Mouse (Mus musculus) urinary bladder, postnatal 36 days (tissue): ENCODE data around the gene Fcrl5.
"Not testable (repeated sequence)": the region's sequence is repeated elsewhere in the genome, so short reads cannot be mapped to it uniquely, and the experiment has no call there.

Source experiments
- DNase-seq, 2 experiments: peaks; one replicate each; pipeline ENCODE4 v3.0.0; 2022; ENCODE audit warnings: low spot score in 2 of 2, mixed read lengths in 1 of 2

Fcrl5 gene

DNA sequence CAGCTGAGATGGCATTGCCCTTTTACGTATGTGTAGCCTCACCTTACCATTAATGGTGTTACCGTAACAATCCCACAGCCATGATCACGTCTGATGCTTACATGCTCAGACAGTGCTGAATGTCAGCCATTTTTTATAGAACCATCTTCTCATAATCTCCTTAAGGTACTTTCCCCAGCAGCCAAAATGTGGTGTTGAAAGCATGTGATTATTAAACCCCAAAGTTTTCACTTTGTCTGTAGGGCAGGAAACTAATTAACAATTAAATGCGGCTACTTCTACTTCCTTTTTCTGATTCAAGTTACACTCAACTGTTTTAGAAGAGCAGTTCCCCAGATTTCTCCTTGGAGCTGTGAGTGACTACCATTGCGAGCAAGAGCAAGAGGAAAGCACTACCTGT is at the start of gene Fcrl5:
TSS of gene Fcrl5 (plus strand) at position 295 of the 400 bp plus-strand sequence.
- no peak for DNase-seq

DNA sequence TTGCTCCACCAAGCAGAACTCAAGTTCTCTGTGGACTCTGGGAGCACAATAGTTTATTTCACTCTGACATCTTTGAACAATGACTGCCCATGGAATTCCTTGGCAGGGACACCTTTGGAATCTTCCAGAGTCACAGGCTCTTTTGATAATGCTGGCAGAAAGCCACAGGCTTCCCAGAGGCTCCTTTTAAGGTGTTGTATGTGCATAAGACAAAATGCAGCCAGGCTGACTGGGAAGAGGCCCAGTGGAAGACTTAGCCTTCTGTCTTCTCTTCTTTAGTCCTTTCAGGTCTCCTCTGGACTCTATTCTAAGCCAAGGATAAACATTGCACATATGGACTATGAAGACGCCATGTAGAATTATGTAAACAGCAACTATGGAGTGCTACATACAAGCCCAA is 44.6 kb upstream of the Fcrl5 start:
- DNase-seq = no peak

DNA sequence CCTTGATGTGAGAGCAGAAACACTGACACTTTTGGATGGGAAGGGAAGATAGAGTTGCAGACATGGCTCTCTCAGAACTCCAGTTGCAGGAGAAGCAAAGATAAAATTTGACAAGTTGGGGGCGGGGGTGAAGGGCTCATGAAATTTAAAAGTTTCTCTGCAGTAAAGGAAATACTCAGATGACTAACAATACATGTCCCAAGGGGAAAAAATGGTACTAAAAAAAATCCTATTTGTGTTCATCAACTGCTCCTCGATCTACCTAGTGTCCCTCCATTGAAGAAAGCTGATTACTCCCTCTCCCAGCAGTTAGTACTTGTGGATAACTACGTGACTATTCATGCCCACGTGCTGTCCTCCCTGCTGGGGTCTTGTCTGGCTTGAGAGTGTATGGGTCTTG is 36.8 kb upstream of the Fcrl5 start:
- DNase-seq = no peak

DNA sequence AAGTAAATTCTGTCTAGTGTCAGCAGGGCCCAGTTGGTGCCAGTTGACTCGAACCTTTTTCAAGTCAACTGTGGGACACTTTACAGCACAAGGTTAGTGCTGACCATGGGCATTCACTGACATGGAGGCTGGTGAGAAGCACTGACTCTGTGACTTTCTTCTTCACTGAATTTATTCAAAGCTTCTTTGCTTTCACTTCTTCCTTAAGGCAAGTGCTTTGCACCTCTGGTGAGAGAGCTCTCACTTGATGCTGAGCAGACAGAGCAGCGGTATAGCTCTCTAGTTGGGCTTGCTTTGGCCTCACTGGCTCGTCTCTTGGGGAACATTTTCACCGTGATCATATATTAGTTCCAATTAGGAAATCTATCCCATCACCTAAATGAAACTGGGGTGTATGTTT is 35.7 kb upstream of the Fcrl5 start:
- no peak for DNase-seq

DNA sequence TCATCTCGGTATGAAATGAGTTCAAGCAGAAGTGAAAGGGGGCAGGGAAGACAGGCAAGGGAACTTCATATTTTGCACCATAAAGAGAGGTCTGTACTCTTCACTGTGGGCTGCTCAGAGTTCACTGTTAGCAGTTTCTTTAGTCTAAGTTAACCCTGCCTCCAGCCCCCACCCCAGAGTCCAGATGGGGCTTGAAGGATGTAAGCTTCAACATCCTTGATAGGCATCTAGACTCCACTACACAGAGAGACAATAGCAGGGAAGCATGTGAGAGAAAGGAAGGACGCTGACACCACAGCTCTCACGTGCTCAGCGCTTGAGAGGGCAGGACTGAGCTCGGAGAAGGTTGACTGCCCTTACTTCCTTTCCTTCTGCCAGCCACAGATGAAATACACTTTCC is 34.3 kb upstream of the Fcrl5 start:
- no peak for DNase-seq

DNA sequence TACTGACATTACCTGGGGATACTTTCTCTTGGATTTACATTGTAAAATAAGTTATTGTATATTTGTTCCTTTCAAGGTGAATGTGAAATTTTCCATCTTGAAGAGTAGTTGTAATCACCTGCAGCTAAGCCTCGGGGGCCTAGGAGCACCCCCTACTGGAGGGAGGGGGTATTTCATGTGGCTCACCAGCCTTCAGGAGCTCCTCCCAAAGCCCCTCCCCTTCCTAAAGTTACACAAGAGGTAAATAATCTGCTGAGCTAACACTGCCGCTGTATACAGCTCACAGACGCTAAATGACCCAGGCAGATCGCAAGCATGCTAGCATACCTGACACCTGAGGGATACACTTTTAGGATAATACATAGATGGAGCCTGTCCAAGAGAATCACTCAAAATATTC is 27.4 kb upstream of the Fcrl5 start:
- DNase-seq = peak; percentile 6 to 19

DNA sequence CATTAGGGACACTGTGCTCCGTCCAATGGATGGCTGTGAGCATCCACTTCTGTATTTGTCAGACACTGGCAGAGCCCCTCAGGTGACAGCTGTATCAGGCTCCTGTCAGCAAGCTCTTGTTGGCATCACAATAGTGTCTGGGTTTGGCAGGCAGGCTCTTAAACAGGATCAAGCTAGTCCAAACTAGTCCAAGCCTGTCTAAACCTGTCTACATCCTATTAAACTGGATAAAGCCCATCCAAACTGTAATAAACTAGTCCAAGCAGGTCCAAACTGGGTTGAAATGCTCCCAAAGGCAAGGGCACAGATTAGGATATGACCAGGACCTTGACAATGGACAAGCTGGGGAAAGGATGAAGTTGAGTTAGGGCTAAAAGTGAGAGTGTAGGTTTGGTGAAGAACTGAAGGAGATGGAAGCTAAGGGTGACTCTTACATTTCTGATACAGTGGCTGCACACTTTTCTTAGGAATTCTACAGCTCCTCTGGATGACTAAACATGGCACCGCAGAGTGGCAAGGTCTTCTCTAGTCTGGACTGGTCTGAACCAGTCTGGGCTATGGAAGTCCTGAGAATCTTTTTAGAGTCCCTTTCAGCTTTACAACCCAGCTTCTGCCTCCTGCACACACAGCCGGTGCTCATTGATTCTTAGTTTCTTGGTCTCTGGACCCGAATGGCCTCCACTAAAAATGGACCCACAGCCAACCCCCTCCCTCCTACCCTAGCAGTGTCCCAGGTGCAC is 26.2 kb upstream of the Fcrl5 start:
- DNase-seq = no peak

DNA sequence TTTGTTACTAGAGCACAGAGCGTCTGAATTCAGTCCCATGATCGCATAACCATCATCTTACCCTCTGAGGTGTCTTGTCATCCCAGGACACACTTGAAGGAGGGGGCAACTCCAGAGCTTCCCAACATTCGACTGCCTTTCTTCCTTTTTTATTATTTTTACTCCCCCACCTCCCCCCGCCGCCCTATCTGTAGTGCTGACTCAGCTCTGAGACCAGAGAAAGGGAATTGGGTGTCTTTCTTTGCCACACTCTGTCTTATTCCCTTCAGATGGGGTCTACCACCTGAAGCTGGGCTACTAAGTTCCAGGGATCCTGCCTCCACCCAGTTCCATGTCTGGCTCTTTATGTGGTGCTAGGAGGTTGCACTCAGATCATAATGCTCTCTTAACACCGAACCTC is 25.0 kb upstream of the Fcrl5 start:
- no peak for DNase-seq

DNA sequence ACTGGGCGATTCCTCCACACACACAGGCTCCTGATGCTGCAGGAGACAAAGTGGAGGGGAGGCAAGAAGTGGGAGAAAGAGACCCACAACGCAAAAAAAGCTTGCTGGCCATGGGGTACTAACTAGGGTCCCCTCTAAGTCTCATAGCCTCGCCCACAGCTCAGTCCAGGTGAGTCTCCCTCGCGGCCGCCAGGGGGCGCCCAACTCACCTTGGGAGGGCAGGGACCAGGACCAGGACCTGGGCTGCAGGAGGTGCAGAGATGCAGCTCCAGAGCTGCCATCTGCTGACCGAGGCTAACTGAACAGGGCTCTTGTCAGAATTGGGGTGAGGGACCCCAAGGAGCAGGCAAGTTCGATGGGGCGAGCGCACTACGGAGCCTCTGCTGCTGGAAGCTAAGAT is 24.4 kb upstream of the Fcrl5 start:
- peak in 1 of 2 experiments; percentile 17 for DNase-seq

DNA sequence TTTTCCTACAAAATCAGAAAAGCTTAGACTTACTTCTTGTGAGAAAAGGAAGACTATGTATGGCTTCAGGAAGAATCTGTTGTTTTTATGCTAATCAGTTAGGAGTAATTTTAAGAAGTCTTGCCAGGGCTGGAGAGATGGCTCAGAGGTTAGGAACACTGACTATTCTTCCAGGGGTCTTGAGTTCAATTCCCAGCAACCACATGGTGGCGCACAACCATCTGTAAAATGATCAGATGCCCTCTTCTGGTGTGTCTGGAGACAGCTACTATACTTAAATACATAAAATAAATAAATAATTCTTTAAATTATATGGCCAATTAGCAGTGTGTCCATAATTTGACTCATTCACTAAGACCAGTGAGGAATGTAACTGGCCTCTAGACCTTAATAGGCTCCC is 14.9 kb upstream of the Fcrl5 start:
- no peak for DNase-seq

DNA sequence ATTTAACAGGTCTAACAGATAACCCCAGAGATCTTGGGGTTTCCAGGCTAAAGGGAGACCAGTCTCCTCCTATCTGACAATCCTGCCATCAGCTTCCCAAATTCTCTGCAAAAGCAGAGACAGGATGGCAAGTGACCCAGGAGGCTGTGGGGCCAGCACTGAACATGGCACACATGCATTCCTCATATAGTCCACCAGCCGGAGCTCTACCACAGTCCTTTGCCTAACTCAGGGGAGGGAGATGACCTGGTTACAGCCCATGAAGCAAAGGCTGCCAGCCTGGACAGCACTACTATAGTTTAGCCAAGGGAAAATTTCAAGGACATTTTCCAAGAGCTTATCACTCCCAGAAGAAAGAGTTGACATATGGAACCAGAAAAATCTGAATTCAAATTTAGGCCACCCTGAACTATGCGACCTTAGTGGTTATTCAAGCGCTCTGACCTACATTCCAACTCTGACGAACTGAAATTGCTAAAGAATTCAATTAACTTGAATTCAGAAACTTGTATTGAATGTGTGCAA is 13.1 kb upstream of the Fcrl5 start:
- no peak for DNase-seq

DNA sequence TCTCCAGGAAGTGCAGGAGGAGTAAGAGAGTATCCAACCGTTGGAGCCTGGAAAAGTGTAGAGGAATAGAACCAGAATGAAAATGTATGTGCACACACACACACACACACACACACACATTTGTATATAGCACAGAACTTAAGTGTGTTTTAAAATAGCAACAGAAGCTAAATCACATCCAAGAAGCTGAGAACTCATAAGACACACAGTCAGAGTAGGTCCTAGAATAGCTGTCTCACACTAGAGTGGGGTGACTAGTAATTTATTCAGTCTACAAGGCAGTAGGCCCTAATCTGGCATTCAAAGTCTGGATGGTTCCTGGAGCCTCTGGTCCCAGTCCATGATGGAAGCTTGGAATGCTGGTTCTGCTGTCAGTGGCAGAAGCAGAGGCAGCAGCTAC is 5.0 kb downstream of the Fcrl5 start:
- no peak for DNase-seq

DNA sequence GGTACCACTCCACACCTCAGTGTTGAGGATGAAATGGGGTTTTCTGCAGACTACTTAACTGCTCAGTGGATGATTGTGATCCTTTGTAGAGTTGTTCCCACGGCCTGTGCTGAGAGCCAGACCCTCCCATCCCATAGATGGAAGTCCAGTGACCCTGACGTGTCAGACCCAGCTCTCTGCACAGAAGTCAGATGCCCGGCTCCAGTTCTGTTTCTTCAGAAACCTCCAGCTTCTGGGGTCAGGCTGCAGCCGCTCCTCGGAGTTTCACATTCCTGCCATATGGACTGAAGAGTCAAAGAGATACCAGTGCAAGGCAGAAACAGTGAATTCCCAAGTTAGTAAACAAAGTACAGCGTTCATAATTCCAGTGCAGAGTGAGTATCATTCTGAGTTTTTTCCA is 8.4 kb downstream of the Fcrl5 start:
- DNase-seq = no peak

DNA sequence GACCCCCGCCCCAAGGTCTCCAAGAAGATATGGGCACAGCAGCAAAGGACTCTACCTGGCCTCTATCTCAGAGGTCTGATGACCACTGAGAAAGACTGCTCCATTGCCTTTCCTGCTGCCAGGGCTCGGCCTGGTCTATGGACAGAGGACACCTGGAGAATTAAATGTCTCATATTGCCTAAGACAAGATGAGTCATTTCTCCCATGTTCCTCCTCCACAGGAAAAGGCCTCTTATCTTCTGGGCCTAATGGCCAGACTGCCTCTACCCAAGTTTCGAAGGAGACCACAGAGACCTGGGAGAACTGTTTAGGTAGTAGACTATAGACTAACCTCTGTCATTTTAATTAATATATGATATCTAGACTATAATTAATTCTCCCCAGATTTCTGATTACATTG is 29.9 kb downstream of the Fcrl5 start:
- DNase-seq = no peak

DNA sequence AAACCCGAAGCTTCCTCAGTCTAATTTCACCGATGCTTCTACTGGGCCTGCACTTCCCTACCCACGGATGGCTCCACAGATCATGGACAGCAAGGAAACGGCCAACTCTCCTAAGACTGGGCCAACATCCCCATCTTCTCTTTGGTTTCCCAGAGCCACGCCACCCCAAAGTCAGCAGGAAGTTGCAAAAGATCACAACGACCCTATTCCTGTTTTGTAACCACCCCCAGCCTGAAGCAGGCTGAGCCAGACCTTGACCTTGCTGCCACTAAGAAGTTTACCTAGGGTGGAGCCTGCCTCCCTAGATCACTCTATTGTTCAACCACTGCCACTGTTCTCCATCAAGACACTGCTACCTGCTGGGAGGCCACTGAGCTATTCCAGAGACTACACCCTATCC is 31.4 kb downstream of the Fcrl5 start:
- DNase-seq = no peak

DNA sequence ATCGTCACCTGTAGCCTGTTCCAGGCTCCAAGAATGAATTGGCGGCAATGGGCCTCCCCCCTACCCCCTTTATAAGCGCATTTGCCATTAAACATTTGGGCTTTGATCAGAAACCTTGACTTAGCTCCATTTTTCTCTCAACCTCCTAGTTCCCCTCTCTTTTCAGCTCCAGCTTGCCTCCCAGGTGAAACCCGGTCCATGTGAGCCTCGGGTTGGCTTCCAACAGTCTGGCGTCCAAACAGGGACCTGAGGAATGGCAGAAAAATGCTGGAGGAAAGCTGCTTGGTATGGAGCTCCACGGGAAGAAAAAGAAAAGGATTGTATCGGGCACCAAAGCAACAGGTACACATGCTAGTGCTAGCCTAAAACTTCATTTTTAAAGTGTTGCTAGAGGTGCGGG is 31.8 kb downstream of the Fcrl5 start:
- DNase-seq = no peak

DNA sequence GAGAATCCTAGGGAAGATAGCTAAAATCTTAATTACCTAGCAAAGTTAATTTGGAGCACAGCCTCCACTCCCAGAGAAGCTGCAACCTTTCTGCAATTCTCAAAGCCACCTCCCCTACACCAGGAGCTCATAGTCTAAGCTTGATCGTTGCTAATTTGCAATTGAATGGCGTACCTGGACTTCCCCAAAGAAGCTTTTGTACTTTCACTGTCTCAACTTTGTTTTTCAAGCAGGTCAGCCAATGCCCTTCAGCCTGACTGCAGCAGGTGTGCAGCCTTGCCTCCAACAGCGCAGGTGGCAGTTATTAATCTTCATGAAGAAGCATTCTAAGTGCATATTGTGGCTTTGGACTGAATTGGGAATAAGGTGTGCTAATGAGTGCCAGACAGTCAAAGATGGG is 42.4 kb downstream of the Fcrl5 start:
- DNase-seq = not testable (repeated sequence)

DNA sequence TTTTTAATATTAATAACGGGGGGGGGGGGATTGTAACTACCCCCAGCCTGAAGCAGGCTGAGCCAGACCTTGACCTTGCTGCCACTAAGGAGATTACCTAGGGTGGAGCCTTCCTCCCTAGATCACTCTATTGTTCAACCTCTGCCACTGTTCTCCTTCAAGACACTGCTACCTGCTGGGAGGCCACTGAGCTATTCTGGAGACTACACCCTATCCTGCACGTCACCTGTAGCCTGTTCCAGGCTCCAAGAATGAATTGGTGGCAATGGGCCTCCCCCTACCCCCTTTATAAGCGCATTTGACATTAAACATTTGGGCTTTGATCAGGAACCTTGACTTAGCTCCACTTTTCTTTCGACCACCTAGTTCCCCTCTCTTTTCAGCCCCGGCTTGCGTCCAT is 43.0 kb downstream of the Fcrl5 start:
- not testable (repeated sequence) for DNase-seq

DNA sequence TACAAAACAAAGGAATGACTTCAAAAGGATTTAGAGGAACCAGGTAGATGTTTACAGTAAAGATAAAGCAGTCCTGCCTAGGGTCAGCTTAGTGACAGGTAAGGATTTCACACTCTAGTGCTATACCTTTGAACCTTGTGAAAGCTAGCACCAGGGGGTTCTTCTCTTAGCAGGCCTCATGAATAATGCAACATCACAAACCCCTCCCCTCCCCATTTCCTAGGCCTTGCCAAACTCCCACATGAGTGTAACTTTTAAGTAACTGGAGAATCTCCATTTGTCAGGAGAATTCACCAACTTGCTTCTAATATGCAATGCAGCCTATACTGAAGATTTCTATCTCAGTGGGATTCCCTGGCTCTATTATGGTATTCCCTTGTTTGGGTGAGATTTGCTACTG is 43.7 kb downstream of the Fcrl5 start:
- not testable (repeated sequence) for DNase-seq

DNA sequence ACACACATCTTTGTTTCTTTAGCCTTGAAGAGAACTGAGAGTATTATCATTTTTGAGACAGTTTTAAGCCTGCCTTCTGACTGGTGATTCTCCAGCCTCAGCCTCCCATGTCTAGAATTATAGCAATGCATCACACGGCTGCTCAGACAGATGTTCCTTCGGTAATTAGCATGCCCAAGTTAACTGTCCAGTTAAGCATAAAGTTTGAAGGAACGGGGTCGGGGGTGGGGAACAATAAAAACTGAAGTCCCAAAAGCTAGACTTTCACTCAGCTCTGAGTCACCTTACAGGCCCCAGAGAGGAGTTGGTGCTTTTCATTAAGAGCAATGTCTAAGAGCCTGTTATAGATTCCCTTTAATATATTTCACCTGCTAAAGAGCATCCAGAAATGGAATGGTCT is 51.8 kb downstream of the Fcrl5 start:
- DNase-seq = no peak

DNA sequence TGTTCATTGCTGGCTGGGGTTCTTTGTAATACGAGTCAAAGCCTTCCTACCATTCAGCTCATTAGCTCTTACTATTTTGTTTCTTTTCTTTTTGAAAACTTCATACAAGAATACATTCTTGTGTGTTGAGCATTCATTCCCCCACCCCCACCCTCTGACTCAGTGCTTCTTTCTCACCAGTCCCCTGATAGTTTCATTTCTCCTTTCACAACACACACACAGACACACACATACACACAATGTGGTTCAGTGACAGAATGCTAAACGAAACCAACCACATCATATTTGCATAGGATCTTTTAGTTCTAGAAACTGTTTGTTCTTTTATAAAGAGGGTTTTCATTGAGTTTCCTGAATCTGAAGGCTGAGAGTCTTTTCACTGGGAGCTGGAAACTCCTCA is 52.3 kb downstream of the Fcrl5 start:
- no peak for DNase-seq

DNA sequence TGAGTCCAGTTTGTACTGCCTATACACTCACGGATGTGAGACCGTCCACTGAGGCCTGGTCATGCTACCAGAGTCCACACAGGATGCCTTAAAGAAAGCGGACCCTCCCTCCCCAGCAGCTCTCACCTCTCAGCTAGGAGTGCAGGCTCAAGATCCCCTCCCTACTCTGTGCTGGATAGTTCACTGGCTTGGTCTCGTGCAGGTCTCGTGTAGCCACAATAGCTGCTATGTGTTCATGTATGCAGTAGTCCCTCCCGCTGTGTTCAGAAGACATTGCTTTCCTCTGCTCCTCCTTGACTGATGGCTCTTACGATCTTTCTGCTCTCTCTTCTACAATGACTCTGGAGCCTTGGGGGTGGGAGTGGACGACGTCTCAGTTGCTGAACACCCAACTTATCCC is 62.7 kb downstream of the Fcrl5 start:
- DNase-seq = no peak

DNA sequence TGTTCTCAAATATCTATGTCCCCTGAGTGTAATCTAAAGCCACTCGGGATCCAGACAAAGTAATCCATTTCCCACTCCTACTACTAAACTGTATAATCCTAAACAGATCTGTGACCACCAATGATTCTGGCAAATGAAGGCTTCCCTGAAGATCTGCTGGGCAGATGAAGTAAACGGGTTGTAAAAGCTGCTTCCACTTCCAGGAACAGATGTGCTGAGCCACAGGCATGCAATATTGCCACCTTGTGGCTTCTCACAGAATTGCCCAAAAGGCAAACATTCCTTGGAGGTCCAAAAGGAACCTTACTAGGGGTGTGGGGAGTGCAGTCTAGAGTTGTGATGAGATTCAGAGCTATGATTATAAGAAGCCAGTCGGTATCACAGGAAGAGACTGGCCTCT is 63.5 kb downstream of the Fcrl5 start:
- peak; percentile 49 to 65 for DNase-seq
